Mouse (Mus musculus) midbrain, embryonic 11.5 days (tissue): ENCODE results near the gene Zfp709. TPM values are rescaled to one million over a fixed set of nuclear protein-coding genes. Genes with fewer than 3 reads are reported as not detected.

Source experiments
- polyA plus RNA-seq: library from polyadenylated mRNA; unstranded; fragments of >200 nt; fragmentation: Nextera tagmentation; extraction: Ambion mirVana; gene quantifications from 2 replicates; pipeline ENCODE4 v1.2.1, GENCODE M21; 2014

The Zfp709 gene
- polyA plus RNA-seq, 1 experiment from 2014 or later = 7.4 TPM

Other genes starting within 250 kb of the Zfp709 start
- 5.4 and 6.5 TPM in 2 replicates for gene Unc13a, start 210.3 kb upstream of the Zfp709 start, polyA plus RNA-seq
- 1.3 and 1.7 TPM in 2 replicates for gene Jak3, start 205.7 kb upstream of the Zfp709 start, polyA plus RNA-seq
- gene Insl3, start 192.8 kb upstream of the Zfp709 start, polyA plus RNA-seq = 0.44 and 0.48 TPM in 2 replicates
- gene B3gnt3, start 180.2 kb upstream of the Zfp709 start, polyA plus RNA-seq = 0.38 and 0.63 TPM in 2 replicates
- gene Fcho1, start 156.3 kb upstream of the Zfp709 start, polyA plus RNA-seq = 12.9 and 15.3 TPM in 2 replicates
- 7.2 and 9.2 TPM in 2 replicates for gene Zfp882, start 26.6 kb downstream of the Zfp709 start, polyA plus RNA-seq
- gene Zfp617, start 26.6 kb downstream of the Zfp709 start, polyA plus RNA-seq = 39.7 and 44.2 TPM in 2 replicates
- 25.7 and 28.4 TPM in 2 replicates for gene Zfp961, start 69.0 kb downstream of the Zfp709 start, polyA plus RNA-seq
- gene Cyp4f18, start 127.6 kb downstream of the Zfp709 start, polyA plus RNA-seq = 0.22 and 0.41 TPM in 2 replicates
- not detected in 2 replicates for gene Olfr372, start 159.2 kb downstream of the Zfp709 start, polyA plus RNA-seq
- gene Olfr373, start 201.2 kb downstream of the Zfp709 start, polyA plus RNA-seq = not detected in 2 replicates
- not detected in 2 replicates for gene Olfr374, start 225.0 kb downstream of the Zfp709 start, polyA plus RNA-seq